In the genomic region with DNA sequence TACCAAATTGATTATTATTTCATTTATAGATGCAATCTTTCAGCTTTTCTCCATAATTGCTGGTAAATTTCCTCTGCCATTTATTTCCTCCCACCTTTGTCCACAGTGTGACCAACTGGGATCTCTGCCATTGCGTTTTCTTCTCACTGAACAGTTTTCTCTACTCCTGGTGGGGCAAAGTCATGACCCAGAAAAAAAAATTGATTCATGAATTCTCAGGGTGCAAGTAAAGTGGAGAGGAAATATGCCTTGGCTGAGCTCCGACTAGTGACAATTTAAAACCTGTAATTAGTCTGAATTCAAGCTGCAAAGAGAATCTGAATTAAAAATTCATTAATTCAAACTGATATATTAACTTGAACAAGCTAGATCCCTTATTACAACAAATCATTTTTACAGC, we compare ENCODE assay signal across 17 mouse cellular contexts.
"Had no signal": no experiment of that assay in that cellular context is flagged by ENCODE, and none has a peak within 500 bp of the region (broad histone marks: within the 10 kb centered on the region; RNA-seq: fewer than 3 reads in every experiment).

No protein-coding gene starts in this region.

- H3K36me3 ChIP-seq: lung, embryonic 15.5 days; midbrain, embryonic 13.5 days; midbrain, embryonic 15.5 days; neural tube, embryonic 12.5 days; stomach, embryonic 15.5 days had no signal

- H3K4me1 ChIP-seq: lung, embryonic 15.5 days; megakaryocyte, embryonic 14.5 days; midbrain, embryonic 13.5 days; midbrain, embryonic 15.5 days; stomach, embryonic 15.5 days had no signal

- H3K4me3 ChIP-seq: lung, embryonic 15.5 days; megakaryocyte, embryonic 14.5 days; midbrain, embryonic 13.5 days; midbrain, embryonic 15.5 days; neural tube, embryonic 12.5 days; stomach, embryonic 15.5 days had no signal

- H3K27me3 ChIP-seq: lung, embryonic 15.5 days; megakaryocyte, embryonic 14.5 days; midbrain, embryonic 13.5 days; midbrain, embryonic 15.5 days; neural tube, embryonic 12.5 days; stomach, embryonic 15.5 days had no signal

- H3K4me2 ChIP-seq: lung, embryonic 15.5 days; midbrain, embryonic 11.5 days; midbrain, embryonic 13.5 days; midbrain, embryonic 15.5 days; neural tube, embryonic 12.5 days; stomach, embryonic 15.5 days had no signal

- ATAC-seq: lung, postnatal 0 days; midbrain, embryonic 13.5 days; midbrain, embryonic 15.5 days had no signal

- H3K9ac ChIP-seq: lung, embryonic 15.5 days; midbrain, embryonic 13.5 days; midbrain, embryonic 15.5 days; neural tube, embryonic 12.5 days; stomach, embryonic 15.5 days had no signal

- DNase-seq: lung, adult 2 months; lung, postnatal 14 days; lung, postnatal 36 days; right cerebral cortex, postnatal 14 days; thymus, adult 2 months; thymus, postnatal 25 days; thymus, postnatal 4 days had no signal

- H3K27ac ChIP-seq: lung, embryonic 15.5 days; macrophage; midbrain, embryonic 13.5 days; midbrain, embryonic 15.5 days; neural tube, embryonic 12.5 days; stomach, embryonic 15.5 days; stomach, postnatal 0 days had no signal

- H3K9me3 ChIP-seq: lung, embryonic 15.5 days; megakaryocyte, embryonic 14.5 days; midbrain, embryonic 13.5 days; midbrain, embryonic 15.5 days; neural tube, embryonic 12.5 days; stomach, embryonic 15.5 days had no signal
